Mouse (Mus musculus): ENCODE results near the gene Ncor2. TPM values are rescaled to one million over a fixed set of nuclear protein-coding genes. Genes with fewer than 3 reads are reported as not detected.

Ncor2 gene
- polyA plus RNA-seq, 1 experiment from 2014 or later: 41.8 TPM

DNA sequence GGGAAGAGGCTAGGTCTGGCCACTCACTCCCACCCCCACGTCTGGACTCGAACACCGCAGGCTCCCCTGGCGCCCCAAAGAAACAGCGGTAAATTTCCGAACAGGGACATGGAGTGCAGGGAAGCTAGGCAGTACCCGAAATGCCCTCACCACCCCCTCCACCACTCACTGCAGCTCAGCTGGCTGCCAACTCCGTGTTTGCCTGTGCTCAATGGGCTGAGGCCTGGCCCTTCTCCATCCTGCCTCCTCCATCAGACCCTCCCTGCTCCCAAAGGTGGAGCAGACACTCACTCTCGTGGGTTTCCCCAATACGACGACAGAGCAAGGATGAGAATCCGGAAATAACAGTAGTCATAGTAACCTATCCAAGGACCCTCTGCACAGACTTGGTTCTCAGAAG is 2.2 kb downstream of the Ncor2 start:
- Histone ChIP-seq H3K4me1 (peaks cover 72% of the 10 kb centered on the region), H3K27ac (replicated peaks) (peak overlapping the region; percentile 98), H3K27me3 (no peaks in the 10 kb centered on the region), H3K9me3 (replicated peaks) (no peaks in the 10 kb centered on the region), H3K4me2 (replicated peaks) (peak overlapping the region; percentile 88), H3K9ac (peak overlapping the region; percentile 53; the same call in 1 of the 2 replicates), H3K36me3 (no peaks in the 10 kb centered on the region), H3K4me3 (replicated peaks) (peak overlapping the region; percentile 69)
- 16% methylated on average over 12 of the region's 12 CpGs for WGBS
- no peak for ATAC-seq (ENCODE audit: insufficient number of reproducible peaks, low FRiP score, low TSS enrichment, low read depth)

DNA sequence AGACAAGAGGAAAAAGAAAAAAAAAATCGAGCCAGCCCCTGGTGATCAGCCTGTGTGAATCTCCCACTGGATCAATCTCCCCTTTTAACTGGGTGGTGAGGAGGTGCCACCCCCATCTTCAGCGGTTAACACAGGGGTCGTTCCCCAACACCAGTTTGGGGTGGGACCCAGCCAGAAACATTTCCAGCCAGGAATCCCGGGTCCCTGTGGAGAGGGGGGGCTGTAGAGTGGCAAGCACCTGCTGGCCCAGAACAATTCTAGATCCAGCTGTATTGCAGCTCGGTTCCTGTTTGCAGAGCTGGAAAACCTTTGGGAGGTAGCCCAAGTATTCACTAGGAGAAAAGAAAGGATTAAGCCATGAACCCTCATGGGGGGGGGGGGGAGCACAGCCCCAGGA is 2.7 kb downstream of the Ncor2 start:
- Histone ChIP-seq H3K4me2 (replicated peaks) (peak overlapping the region; percentile 88), H3K9ac (no peak overlapping the region), H3K36me3 (no peaks in the 10 kb centered on the region), H3K4me1 (peaks cover 77% of the 10 kb centered on the region), H3K27ac (replicated peaks) (0 out of 2 replicates have a peak overlapping the region, but pooled peaks have one; percentile 98), H3K9me3 (replicated peaks) (no peaks in the 10 kb centered on the region), H3K27me3 (no peaks in the 10 kb centered on the region), H3K4me3 (replicated peaks) (peak overlapping the region; percentile 69)
- WGBS: 28% methylated on average over 5 of the region's 5 CpGs
- ATAC-seq (ENCODE audit: insufficient number of reproducible peaks, low FRiP score, low TSS enrichment, low read depth): no peak

DNA sequence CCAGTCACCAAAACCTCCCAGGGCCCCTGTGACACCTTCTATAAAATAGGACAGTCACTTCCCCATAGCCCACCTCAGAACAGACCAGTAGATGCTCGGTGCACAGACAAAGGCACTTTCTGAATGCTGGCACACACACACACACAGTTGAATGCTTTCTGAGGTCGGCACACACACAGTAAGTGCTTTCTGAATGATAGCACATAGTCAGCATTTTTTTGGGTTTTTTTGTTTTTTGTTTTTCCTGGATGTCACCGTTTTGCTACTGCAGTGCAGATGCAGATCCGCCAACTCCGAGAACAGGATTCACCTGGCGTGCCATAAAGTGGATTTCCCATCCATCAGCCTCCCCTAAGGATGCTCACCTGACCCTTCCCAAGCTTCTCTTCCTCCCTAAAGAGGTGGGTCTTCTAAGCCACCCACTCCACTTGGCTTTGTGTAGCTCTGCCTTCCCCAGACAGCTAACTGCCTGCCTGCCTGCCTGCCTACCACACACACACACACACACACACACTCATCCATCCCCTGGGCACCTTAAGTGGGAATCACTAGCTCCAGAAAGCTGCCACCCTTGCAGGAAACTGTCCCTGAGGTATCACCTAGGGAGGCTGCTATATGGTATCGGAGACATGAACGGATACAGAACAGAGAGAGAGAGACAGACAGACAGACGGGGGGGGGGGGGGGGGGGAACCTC is 3.2 kb downstream of the Ncor2 start:
- H3K9me3 ChIP-seq (replicated peaks): no peaks in the 10 kb centered on the region
- no peak overlapping the region for H3K4me3 ChIP-seq (replicated peaks)
- 0 out of 2 replicates have a peak overlapping the region, but pooled peaks have one; percentile 2 for H3K4me2 ChIP-seq (replicated peaks)
- no peak for ATAC-seq (ENCODE audit: insufficient number of reproducible peaks, low FRiP score, low TSS enrichment, low read depth)
- H3K9ac ChIP-seq: no peak overlapping the region
- H3K27ac ChIP-seq (replicated peaks): no peak overlapping the region
- H3K36me3 ChIP-seq: no peaks in the 10 kb centered on the region
- peaks cover 83% of the 10 kb centered on the region for H3K4me1 ChIP-seq
- no peaks in the 10 kb centered on the region for H3K27me3 ChIP-seq
- 73% methylated on average over 8 of the region's 9 CpGs for WGBS

DNA sequence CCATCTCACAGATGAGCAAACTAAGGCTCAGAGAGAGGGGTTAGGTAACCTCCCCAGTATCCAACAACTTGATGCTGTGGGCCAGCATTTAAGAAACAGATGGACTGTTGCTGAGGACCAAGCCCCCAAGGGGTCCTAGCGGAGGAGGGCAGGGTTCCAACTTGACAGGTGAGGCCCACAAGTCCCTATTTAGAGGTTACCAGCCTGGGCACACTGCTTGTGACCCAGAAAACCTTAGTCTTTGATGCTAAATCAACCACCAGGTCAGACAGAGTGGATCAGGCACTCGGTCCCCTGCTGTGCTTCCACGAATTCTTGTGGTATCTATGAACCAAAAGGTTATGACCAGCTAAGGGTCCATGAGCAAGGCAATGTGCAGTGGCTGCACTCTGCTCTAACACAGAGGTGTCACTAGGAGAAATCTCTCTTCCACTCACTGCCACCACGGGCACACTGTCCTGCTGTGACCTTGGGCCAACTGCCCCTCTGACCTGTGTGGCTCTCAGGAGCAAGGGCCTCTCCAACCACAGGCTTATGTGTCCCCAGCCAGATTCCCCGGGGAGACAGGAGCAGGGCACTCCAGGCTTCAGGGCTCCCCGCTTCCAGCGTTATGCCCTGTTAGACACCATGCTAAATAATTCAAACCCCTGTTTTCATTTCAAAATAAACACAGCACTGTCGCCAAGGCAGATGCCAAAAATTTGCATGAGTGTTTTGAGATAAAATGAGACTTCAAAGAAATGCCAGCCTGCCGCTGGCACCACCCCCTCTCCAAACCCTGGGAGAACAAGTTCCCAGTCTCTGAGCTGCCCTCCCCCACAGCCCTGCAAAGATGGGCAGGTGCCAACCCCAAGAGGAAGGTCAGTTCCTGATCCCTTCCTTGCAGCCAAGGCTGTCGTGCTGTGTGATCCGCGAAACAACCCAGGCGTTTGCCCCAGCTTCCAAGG is 4.0 kb downstream of the Ncor2 start:
- Histone ChIP-seq H3K27ac (replicated peaks) (no peak overlapping the region), H3K36me3 (no peaks in the 10 kb centered on the region), H3K9ac (no peak overlapping the region), H3K9me3 (replicated peaks) (no peaks in the 10 kb centered on the region), H3K4me2 (replicated peaks) (peak overlapping the region; percentile 6; the same call in 1 of the 2 replicates), H3K27me3 (no peaks in the 10 kb centered on the region), H3K4me3 (replicated peaks) (no peak overlapping the region), H3K4me1 (peaks cover 83% of the 10 kb centered on the region)
- 53% methylated on average over 13 of the region's 13 CpGs for WGBS
- ATAC-seq (ENCODE audit: insufficient number of reproducible peaks, low FRiP score, low TSS enrichment, low read depth): no peak

DNA sequence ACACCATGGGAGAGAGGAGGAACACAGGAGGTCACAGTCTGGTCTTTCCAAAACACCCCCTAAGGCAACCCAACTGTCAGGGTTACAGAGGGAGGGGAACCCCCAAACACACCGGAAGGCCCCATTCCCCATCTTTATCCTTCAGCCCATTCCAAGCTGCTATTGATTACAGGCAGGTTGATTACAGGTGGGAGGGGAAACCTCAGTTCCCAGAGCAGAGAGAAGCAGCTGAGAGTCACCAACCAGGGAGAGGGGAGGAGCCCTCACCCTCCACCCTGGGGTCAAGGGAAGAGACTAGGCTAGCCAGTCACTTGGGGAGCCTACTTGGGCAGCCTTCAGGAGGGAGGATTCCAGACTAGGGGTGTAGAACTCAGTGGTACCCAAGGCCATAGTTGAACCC is 5.2 kb downstream of the Ncor2 start:
- no peaks in the 10 kb centered on the region for H3K9me3 ChIP-seq (replicated peaks)
- ATAC-seq (ENCODE audit: insufficient number of reproducible peaks, low FRiP score, low TSS enrichment, low read depth): no peak
- H3K27ac ChIP-seq (replicated peaks): 0 out of 2 replicates have a peak overlapping the region, but pooled peaks have one; percentile 30
- no peak overlapping the region for H3K4me3 ChIP-seq (replicated peaks)
- 65% methylated on average over 1 of the region's 1 CpGs for WGBS
- H3K36me3 ChIP-seq: no peaks in the 10 kb centered on the region
- no peak overlapping the region for H3K4me2 ChIP-seq (replicated peaks)
- no peak overlapping the region for H3K9ac ChIP-seq
- peaks cover 87% of the 10 kb centered on the region for H3K4me1 ChIP-seq
- no peaks in the 10 kb centered on the region for H3K27me3 ChIP-seq

DNA sequence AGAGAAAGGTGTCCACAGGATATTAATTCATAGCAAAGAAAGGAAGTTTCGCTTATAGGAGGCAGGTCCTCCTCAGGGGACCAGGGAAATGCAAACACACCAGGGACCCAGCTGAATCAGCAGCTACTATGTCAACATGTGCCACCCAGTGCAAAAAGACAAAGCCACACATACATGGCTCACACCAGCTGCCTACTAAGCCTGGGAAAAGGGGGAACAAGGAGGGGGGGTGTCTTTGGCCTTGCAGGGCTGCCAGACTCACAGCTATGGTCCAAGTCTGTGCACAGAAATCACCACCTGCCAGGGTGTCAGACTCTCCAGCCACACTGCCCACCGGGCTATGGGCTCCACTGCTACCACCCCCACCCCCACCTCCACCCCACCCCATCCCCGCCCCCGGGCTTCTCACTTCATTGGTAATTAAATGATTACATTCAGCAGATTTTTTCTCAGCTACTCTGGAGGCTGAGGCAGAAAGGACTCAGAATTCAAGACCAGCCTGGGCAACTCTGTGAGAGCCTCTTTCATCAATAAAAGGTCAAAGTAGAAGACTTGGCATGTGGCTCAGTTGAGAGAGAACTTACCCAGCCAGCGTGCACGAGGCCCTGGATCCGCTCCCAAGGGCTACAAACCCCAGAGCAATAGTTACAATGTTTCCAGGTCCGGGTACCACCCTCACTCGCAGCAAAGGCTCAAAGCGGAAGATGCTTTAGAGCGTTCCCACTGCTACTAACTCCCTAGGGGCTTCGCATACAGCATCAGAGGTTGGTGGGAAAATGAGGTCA is 6.0 kb downstream of the Ncor2 start:
- 47% methylated on average over 12 of the region's 12 CpGs for WGBS
- no peaks in the 10 kb centered on the region for H3K9me3 ChIP-seq (replicated peaks)
- H3K27me3 ChIP-seq: no peaks in the 10 kb centered on the region
- H3K4me2 ChIP-seq (replicated peaks): no peak overlapping the region
- ATAC-seq (ENCODE audit: insufficient number of reproducible peaks, low FRiP score, low TSS enrichment, low read depth): no peak
- no peaks in the 10 kb centered on the region for H3K36me3 ChIP-seq
- H3K9ac ChIP-seq: no peak overlapping the region
- no peak overlapping the region for H3K4me3 ChIP-seq (replicated peaks)
- peaks cover 92% of the 10 kb centered on the region for H3K4me1 ChIP-seq
- peak overlapping the region; percentile 30; the same call in 1 of the 2 replicates for H3K27ac ChIP-seq (replicated peaks)

DNA sequence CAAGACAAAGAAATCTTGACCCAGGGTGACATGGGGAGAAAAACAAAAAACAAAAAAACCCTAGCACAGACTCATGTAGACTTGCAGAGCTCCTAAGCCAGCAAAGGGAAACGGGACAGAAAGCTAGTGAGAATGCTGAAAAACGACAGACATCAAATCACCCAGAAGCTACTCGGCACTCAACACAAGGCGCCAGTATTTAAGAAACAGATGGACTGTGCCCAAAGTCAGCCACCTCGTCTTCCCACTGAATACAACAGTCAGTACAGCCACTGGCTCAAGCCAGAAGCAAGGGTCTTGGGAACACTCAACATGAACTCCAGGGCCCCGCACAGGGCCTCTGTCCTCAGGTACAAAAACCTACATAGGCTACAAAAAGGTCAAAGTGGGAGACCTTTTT is 7.8 kb downstream of the Ncor2 start:
- WGBS: 57% methylated on average over 6 of the region's 6 CpGs
- no peak overlapping the region for H3K4me3 ChIP-seq (replicated peaks)
- no peak overlapping the region for H3K27ac ChIP-seq (replicated peaks)
- ATAC-seq (ENCODE audit: insufficient number of reproducible peaks, low FRiP score, low TSS enrichment, low read depth): no peak
- H3K36me3 ChIP-seq: no peaks in the 10 kb centered on the region
- H3K4me1 ChIP-seq: peaks cover 91% of the 10 kb centered on the region
- no peak overlapping the region for H3K4me2 ChIP-seq (replicated peaks)
- H3K27me3 ChIP-seq: no peaks in the 10 kb centered on the region
- H3K9me3 ChIP-seq (replicated peaks): no peaks in the 10 kb centered on the region
- no peak overlapping the region for H3K9ac ChIP-seq

DNA sequence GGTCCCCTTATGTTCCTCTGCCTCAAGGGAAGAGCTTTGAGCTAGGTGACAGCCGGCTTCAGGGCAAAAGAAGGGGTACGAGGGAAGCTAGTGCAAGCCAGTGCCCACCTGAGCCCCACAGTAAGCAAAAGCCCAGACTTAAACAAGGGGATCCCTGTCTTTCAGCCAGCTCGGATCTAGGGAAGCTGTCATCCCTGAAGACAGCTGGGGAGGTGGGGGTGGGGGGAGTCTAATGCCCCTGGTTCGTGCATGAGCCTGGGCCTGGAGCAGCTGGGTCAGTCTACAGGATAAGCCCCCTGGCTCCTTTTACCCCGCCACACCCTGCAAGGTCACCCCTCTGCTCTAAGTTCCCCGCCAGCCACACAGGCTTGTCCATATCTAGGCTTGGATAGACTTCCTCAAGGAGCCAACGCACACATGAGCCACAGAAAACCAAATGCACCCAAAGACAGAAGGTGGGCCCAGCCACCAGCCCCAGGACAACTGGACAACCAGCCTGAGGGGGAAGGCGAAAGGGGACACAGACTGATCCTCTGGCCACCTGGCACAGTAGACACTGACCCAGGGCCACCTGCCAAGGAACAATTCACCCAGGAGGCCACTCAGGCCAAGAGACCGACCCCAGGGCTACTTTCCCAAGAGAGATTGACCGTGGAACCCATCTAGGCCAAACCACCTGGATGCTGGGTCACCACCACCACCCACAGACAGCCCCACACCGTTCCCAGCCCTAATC is 8.7 kb downstream of the Ncor2 start:
- no peaks in the 10 kb centered on the region for H3K36me3 ChIP-seq
- H3K9ac ChIP-seq: no peak overlapping the region
- no peak overlapping the region for H3K4me2 ChIP-seq (replicated peaks)
- H3K4me1 ChIP-seq: peaks cover 91% of the 10 kb centered on the region
- WGBS: 76% methylated on average over 10 of the region's 11 CpGs
- 0 out of 2 replicates have a peak overlapping the region, but pooled peaks have one; percentile 22 for H3K27ac ChIP-seq (replicated peaks)
- no peak for ATAC-seq (ENCODE audit: insufficient number of reproducible peaks, low FRiP score, low TSS enrichment, low read depth)
- H3K4me3 ChIP-seq (replicated peaks): no peak overlapping the region
- no peaks in the 10 kb centered on the region for H3K27me3 ChIP-seq
- no peaks in the 10 kb centered on the region for H3K9me3 ChIP-seq (replicated peaks)

DNA sequence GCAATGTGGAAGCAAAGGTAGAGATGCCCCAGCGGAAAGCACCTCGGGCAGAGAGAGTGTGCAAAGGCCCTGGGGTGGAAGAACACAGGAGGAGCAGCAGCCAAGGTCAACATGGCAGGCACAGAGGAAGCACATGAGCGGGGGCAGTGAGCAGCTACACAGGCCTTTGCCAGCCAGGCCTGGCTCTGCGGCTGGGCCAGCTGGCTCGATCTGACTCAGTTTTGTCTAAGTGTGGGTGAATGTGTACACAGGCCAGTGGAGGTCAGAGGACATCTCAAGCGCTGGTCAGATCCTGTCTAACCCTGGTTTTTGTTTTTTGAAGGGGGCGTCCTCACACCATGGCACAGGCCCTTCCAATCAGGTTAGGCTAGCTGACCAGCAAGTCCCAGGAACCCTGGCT is 10.9 kb downstream of the Ncor2 start:
- Histone ChIP-seq H3K4me3 (replicated peaks) (no peak overlapping the region), H3K27ac (replicated peaks) (no peak overlapping the region), H3K36me3 (no peaks in the 10 kb centered on the region), H3K27me3 (no peaks in the 10 kb centered on the region), H3K9me3 (replicated peaks) (no peaks in the 10 kb centered on the region), H3K9ac (no peak overlapping the region), H3K4me2 (replicated peaks) (no peak overlapping the region), H3K4me1 (peaks cover 94% of the 10 kb centered on the region)
- 84% methylated on average over 7 of the region's 7 CpGs for WGBS
- no peak for ATAC-seq (ENCODE audit: insufficient number of reproducible peaks, low FRiP score, low TSS enrichment, low read depth)

DNA sequence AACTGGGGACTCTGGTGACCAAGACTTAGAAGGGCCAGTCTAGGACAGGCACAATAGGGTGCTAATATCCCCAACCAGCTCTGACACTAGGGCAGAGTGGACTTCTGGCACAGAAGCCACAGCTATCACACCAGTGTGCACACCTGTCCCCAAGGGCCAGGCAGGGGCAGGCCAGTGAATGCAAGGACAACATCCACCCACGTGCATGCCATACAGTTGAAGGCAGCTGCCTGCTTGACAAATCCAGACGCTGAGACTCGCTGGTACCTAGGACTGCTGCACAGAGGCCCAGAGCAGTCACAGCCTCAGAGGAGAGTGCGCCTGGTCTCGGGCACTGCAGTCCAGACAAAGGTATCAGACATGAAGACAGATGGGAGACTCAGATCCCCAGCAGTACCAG is 11.5 kb downstream of the Ncor2 start:
- no peaks in the 10 kb centered on the region for H3K9me3 ChIP-seq (replicated peaks)
- no peak for ATAC-seq (ENCODE audit: insufficient number of reproducible peaks, low FRiP score, low TSS enrichment, low read depth)
- no peak overlapping the region for H3K4me2 ChIP-seq (replicated peaks)
- H3K27me3 ChIP-seq: no peaks in the 10 kb centered on the region
- H3K9ac ChIP-seq: no peak overlapping the region
- H3K4me3 ChIP-seq (replicated peaks): no peak overlapping the region
- H3K36me3 ChIP-seq: no peaks in the 10 kb centered on the region
- H3K27ac ChIP-seq (replicated peaks): no peak overlapping the region
- H3K4me1 ChIP-seq: peaks cover 93% of the 10 kb centered on the region
- 65% methylated on average over 5 of the region's 5 CpGs for WGBS

Data from embryonic facial prominence, embryonic 15.5 days (tissue).